9 mouse cellular contexts compared by ENCODE assay signal in genomic region chr2:86020406-86020805, GRCm38 (mm10). TPM values are rescaled to one million over a fixed set of nuclear protein-coding genes. Genes with fewer than 3 reads are reported as not detected.
DNase-seq lines count a peak whose midpoint lies in the region; ATAC-seq and TF ChIP-seq lines count a peak whose summit lies in the region.
"Not testable (repeated sequence)": the region's sequence is repeated elsewhere in the genome, so short reads cannot be mapped to it uniquely, and the experiment has no call there.
"Had no signal": no experiment of that assay in that cellular context is flagged by ENCODE, and none has a peak within 500 bp of the region (broad histone marks: within the 10 kb centered on the region; RNA-seq: fewer than 3 reads in every experiment).

Olfr1033 (plus strand) TSS chr2:86020633.

- not testable (repeated sequence) for TF ChIP-seq CTCF in liver, postnatal 0 days (IDR thresholded peaks at IDR 0.05; ENCODE audit: low read depth); midbrain, postnatal 0 days (IDR thresholded peaks at IDR 0.05); stomach, postnatal 0 days (IDR thresholded peaks at IDR 0.05; ENCODE audit: low read depth)

- not testable (repeated sequence) for TF ChIP-seq EP300 in liver, postnatal 0 days (IDR thresholded peaks at IDR 0.05; ENCODE audit: low read depth); stomach, postnatal 0 days (optimal IDR thresholded peaks at IDR 0.05)

- not testable (repeated sequence) for H3K27me3 ChIP-seq in embryonic facial prominence, embryonic 13.5 days; hindbrain, embryonic 13.5 days; liver, postnatal 0 days (ENCODE audit: insufficient read depth, low read length); midbrain, postnatal 0 days (ENCODE audit: insufficient read depth, low read length); stomach, postnatal 0 days (ENCODE audit: control insufficient read depth, insufficient read depth, low read length)

- H3K36me3 ChIP-seq in embryonic facial prominence, embryonic 13.5 days; hindbrain, embryonic 13.5 days; liver, postnatal 0 days (replicated peaks; ENCODE audit: insufficient read depth, low read length); midbrain, postnatal 0 days (ENCODE audit: insufficient read depth, low read length); stomach, postnatal 0 days (ENCODE audit: control insufficient read depth, insufficient read depth, low read length): not testable (repeated sequence)

- not testable (repeated sequence) for H3K9me3 ChIP-seq in embryonic facial prominence, embryonic 13.5 days; hindbrain, embryonic 13.5 days; liver, postnatal 0 days (ENCODE audit: low read length); midbrain, postnatal 0 days (ENCODE audit: low read length); stomach, postnatal 0 days (ENCODE audit: control insufficient read depth, low read length)

- peak within 1 kb of the TSS; percentile 54; the same call in 1 of the 2 replicates for H3K9ac ChIP-seq in embryonic facial prominence, embryonic 13.5 days
- H3K9ac ChIP-seq in hindbrain, embryonic 13.5 days; liver, postnatal 0 days (replicated peaks); midbrain, postnatal 0 days (replicated peaks; ENCODE audit: low read length, poor library complexity, severe bottlenecking); stomach, postnatal 0 days (ENCODE audit: low read length): not testable (repeated sequence)

- not testable (repeated sequence) for H3K4me1 ChIP-seq in embryonic facial prominence, embryonic 13.5 days; hindbrain, embryonic 13.5 days (replicated peaks); liver, postnatal 0 days (ENCODE audit: insufficient read depth); midbrain, postnatal 0 days (ENCODE audit: insufficient read depth, low read length); stomach, postnatal 0 days (replicated peaks; ENCODE audit: control insufficient read depth, insufficient read depth)

- peak within 1 kb of the TSS; percentile 58 for H3K4me2 ChIP-seq in embryonic facial prominence, embryonic 13.5 days
- H3K4me2 ChIP-seq in hindbrain, embryonic 13.5 days, result peak within 1 kb of the TSS; percentile 52
- H3K4me2 ChIP-seq in liver, postnatal 0 days (ENCODE audit: low read depth, low read length), result peak within 1 kb of the TSS; percentile 52; the same call in 1 of the 2 replicates
- H3K4me2 ChIP-seq in midbrain, postnatal 0 days (ENCODE audit: low read depth, low read length, poor library complexity, severe bottlenecking), result peak within 1 kb of the TSS; percentile 45
- H3K4me2 ChIP-seq in stomach, postnatal 0 days (replicated peaks; ENCODE audit: low read depth), result peak within 1 kb of the TSS; percentile 39

- not testable (repeated sequence) for ATAC-seq in embryonic facial prominence, embryonic 13.5 days (ENCODE audit: insufficient number of reproducible peaks, insufficient read depth, low FRiP score, low TSS enrichment, low read depth); hindbrain, embryonic 13.5 days (ENCODE audit: low FRiP score); liver, postnatal 0 days; midbrain, postnatal 0 days (ENCODE audit: low FRiP score); stomach, postnatal 0 days (ENCODE audit: low FRiP score, low TSS enrichment)

- peak within 1 kb of the TSS; percentile 40 for H3K4me3 ChIP-seq in embryonic facial prominence, embryonic 13.5 days
- H3K4me3 ChIP-seq in hindbrain, embryonic 13.5 days, result peak within 1 kb of the TSS; percentile 34
- peak within 1 kb of the TSS; percentile 40 for H3K4me3 ChIP-seq in liver, postnatal 0 days (ENCODE audit: low read depth, low read length)
- H3K4me3 ChIP-seq in midbrain, postnatal 0 days (ENCODE audit: low read depth, low read length), result peak within 1 kb of the TSS; percentile 32
- H3K4me3 ChIP-seq in stomach, postnatal 0 days (ENCODE audit: low read depth, low read length), result peak within 1 kb of the TSS; percentile 32

- not testable (repeated sequence) for H3K27ac ChIP-seq in embryonic facial prominence, embryonic 13.5 days; hindbrain, embryonic 13.5 days; midbrain, postnatal 0 days (ENCODE audit: low read depth, low read length); stomach, postnatal 0 days (replicated peaks)
- peak within 1 kb of the TSS; percentile 82 for H3K27ac ChIP-seq in liver, postnatal 0 days (ENCODE audit: low read depth)

- peak; percentile 4 to 56 for DNase-seq in adrenal gland, adult (ENCODE audit: inconsistent age in 2 of 2, low spot score in 1 of 2)
- peak; percentile 45 to 66 for DNase-seq in heart, adult 9 months (ENCODE audit: low spot score in 2 of 2)
- peak; percentile 8 to 46 for DNase-seq in kidney, postnatal 4 days
- peak; percentile 30 for DNase-seq in liver, postnatal 0 days
- DNase-seq in midbrain, postnatal 0 days (ENCODE audit: low spot score), result peak; percentile 33
- DNase-seq in stomach, postnatal 0 days (ENCODE audit: low spot score), result peak; percentile 28

- 3% methylated on average over 11 of the region's 11 CpGs for WGBS in embryonic facial prominence, embryonic 13.5 days
- 12% methylated on average over 11 of the region's 11 CpGs for WGBS in hindbrain, embryonic 13.5 days
- WGBS in liver, postnatal 0 days (ENCODE audit: insufficient replicate concordance), result 6% methylated on average over 10 of the region's 11 CpGs
- WGBS in midbrain, postnatal 0 days, result 1% methylated on average over 10 of the region's 11 CpGs
- 0% methylated on average over 10 of the region's 11 CpGs for WGBS in stomach, postnatal 0 days

RNA-seq across cellular contexts. Expression of gene Olfr1033, which starts in this region (rescaled TPM):
- polyA plus RNA-seq in embryonic facial prominence, embryonic 13.5 days (2015; fragmentation: Nextera tagmentation; extraction: Ambion mirVana), result 0.41 and 0.43 TPM in 2 replicates
- not detected in 2 replicates for polyA plus RNA-seq in hindbrain, embryonic 13.5 days (2015; fragmentation: Nextera tagmentation; extraction: Ambion mirVana)
- 4.6 and 5.4 TPM in 2 replicates for polyA plus RNA-seq in liver, postnatal 0 days (2015; fragmentation: Nextera tagmentation; extraction: Ambion mirVana)
- 0.11 and 0.24 TPM in 2 replicates for total RNA-seq in midbrain, postnatal 0 days (2014; rRNA removed)
- not detected in 2 replicates for polyA plus RNA-seq in midbrain, postnatal 0 days (2015; fragmentation: Nextera tagmentation; extraction: Ambion mirVana)
- polyA plus RNA-seq in stomach, postnatal 0 days (2015; fragmentation: Nextera tagmentation; extraction: Ambion mirVana), result 1.9 and 2.5 TPM in 2 replicates
- polyA plus RNA-seq: CD4-positive, CD25-positive, alpha-beta regulatory T cell, adult 4 months had no signal

Comparison
In these comparisons a context has a peak if more than half of its experiments do, and no peak if none do; other contexts are left out.
1. Peak in DNase-seq, H3K4me3 ChIP-seq and H3K4me2 ChIP-seq in midbrain, postnatal 0 days; RNA of the gene not detected or under 1 TPM.